Mouse (Mus musculus) granulocyte monocyte progenitor cell, adult 5-6 weeks (primary cell): ENCODE measurements around the gene Fcgbp. TPM values are rescaled to one million over a fixed set of nuclear protein-coding genes. Genes with fewer than 3 reads are reported as not detected.
"Not testable (repeated sequence)": the region's sequence is repeated elsewhere in the genome, so short reads cannot be mapped to it uniquely, and the experiment has no call there.

ENCODE experiments used
- ATAC-seq: replicated peaks from 2 replicates; pipeline ENCODE4 v1.8.0; 2016; ENCODE audit warnings: mild to moderate bottlenecking, moderate TSS enrichment, inconsistent platforms; ENCODE audit not compliant: poor library complexity, severe bottlenecking
- total RNA-seq, 2 experiments: library from RNA; stranded (forward) in 1 of 2; stranded (reverse) in 1 of 2; fragments of 200-712, 200-1000 nt in 1 of 2; fragments of >200 nt in 1 of 2; fragmentation: Nextera tagmentation in 1 of 2; gene quantifications; 2 replicates each; pipeline ENCODE4 v1.2.3; 2014 to 2017

The Fcgbp gene
- total RNA-seq, 2 experiments from 2014 or later: not detected

DNA sequence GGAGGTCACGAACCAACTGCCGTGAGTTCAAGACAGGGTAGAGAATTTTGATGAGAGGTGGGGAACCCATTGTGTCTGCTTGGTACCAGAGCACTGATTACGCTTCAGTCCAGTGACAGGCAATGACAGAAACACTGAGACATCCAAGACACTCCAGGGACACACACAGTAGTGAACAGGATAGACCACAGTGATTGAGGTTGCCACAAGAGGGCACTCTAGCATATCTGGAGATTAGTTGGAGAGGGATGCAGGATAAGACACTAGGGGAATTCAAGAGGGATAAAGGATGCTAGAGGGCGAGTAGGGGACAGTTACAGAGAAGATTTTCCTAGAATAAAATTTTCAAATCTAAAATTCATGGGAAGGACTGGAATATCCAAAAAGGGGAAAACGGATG is 66.6 kb downstream of the Fcgbp start:
- ATAC-seq: peak; percentile 65

DNA sequence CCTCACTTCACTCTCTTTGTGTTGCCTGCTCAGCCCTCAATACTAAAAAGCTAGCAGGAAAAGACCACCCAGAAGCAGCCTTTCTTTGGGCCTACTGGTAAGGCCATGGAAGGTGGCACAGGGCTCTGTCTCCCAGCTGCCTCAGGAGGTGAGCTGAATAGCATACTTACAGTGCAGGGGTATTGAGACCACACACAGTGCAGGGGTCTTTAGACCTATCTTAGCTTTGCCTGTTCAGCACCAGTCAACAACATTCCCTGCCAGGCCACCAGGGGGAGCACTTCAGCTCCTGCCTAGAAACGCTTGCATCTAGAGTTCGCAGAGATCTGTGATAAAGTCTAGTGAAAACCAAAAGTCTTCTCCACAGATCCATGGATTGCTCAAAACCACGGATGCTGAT is 77.2 kb downstream of the Fcgbp start:
- peak; percentile 60; the same call in 1 of the 2 replicates for ATAC-seq

DNA sequence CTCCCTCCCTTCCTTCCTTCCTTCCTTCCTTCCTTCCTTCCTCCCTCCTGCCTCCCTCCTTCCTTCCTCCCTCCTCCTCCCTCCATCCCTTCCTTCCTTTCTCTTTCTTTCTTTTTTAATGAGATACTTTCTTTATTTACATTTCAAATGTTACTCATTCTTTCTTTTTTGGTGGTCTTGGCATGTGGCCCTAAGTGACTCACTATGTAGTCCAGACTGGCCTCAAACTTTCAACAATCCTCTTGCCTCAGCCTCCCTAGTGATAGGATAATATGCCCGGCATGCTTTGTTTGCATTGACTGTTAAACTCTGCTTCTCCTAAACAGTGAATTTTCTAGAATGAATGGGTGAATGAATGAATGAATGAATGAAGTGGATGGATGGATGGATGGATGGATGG is 78.8 kb downstream of the Fcgbp start:
- ATAC-seq: no peak

DNA sequence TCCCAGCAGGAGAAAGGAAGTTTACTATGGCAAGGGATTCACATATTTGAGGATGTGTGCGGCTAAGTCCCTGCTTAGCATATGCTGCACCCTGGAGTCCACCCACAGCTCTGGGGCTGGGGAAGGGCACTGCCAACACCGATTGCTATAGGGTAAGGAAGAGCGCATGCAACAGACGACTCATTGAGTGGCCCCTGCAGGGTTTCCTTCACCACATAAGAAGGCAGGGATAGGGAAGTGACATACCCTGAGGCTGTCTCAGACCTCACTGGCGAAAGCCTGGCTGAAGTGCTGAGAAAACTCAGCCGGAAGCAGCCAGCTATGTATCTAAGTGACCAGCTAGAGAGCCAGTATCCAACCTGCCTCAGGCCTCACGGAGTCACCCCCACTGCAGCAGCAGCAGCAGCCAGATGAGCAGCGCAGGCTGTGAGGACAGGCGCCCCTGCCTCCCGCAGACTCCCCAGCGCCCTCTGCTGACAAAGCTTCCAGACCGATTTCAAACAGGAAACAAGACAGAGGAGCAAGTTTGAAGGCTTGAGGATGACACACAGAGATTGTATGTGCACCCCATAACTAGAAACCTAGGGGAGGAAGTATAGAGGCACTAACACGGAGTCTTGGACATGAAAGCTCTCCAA is 80.7 kb downstream of the Fcgbp start:
- ATAC-seq: peak; percentile 62

DNA sequence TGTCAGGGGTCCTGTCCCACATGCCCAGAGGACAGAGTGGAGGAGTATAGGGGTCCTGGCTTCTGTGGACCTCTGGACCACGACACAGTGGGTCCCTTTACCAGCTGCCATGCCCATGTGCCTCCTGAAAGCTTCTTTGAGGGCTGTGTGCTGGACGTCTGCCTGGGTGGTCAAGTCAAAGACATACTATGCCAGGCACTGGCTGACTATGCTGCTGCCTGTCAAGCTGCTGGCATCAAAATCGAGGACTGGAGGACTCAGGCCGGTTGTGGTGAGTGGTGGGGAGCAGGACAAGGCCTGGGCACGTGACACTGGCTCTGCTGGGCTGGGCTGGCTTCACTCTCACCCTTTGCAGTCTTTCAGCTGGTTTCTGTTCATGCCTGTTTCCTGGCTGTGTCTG is 82.6 kb downstream of the Fcgbp start:
- not testable (repeated sequence) for ATAC-seq

DNA sequence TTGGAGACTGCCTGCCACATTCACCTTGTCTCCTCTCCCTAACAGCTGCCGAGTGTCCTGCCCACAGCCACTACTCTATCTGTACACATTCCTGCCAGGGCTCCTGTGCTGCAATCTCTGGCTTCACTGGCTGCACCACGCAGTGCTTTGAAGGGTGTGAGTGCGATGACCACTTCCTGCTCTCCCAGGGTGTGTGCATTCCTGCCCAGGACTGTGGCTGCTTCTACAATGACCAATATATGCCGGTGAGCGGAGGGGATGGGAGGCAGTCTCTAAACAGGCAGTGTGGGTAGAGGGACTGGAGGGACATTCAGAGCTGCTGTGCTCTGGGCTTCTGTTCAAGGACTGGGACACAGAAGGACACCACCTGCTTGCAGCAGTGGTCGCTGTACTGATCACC is 88.3 kb downstream of the Fcgbp start:
- ATAC-seq: no peak; the same call in 1 of the 2 replicates

DNA sequence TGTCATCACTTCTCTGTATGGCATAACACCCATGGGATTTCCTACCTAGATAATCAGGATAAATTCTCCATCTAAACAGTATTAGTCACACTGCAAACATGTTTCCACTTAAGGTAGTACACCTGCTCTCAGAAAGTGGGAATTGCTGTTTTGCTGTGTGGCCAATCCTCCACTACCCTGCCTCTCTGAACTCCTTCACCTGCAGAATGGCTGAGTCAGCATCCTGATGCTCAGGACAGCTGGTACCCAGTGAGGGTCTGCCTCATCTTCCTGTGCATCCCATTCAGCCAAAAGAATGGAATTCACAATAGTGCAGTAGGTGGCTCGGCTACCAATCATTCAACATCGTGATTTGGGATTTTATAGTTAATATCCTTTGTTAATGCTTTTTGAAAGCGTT is 88.9 kb downstream of the Fcgbp start:
- no peak for ATAC-seq

DNA sequence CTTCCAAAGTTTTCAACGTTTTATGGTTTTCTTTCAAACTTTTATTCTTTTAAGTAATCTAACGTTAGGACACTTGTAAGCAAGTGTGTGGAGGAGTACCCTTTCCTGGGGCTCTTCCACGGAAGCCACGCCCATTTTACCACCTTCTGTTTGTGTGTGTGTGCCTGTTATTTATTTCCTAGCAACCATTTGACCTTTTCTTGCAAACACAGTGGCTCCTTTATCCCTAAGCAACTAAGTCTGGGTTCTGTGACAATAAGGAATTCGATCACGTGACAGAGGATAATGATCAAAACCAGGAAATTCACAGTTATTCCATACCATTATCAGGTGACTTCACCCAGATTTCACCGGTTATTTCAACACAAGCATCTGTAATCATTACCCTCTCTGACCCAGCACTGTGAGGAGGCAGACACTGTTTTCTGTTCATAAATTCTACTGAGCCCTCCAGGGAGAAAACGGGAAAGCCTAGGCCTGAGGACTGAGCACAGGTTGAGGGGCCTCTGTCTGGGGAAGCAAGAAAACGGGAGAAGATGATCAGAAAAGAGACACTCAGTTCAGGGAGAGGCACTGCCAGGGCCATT is 90.2 kb downstream of the Fcgbp start:
- no peak for ATAC-seq

DNA sequence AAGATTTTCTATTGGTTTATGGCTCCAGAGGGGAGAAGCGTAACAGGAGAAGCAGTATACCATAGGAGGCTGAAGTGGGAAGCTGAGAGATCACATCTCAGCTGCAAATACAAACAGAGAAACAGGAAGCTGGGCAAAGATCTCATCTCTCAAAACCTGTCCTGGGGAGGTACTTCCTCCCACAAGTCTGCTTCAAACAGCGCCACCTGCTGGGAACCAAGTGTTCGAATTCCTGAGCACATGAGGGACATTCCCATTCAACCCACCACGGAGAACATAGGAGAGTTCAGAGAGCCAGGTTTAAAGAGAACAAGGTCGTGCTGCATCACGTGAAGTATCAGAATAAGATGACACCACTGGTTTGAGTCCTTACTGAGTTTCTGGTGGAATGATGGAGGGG is 94.4 kb downstream of the Fcgbp start:
- no peak for ATAC-seq

DNA sequence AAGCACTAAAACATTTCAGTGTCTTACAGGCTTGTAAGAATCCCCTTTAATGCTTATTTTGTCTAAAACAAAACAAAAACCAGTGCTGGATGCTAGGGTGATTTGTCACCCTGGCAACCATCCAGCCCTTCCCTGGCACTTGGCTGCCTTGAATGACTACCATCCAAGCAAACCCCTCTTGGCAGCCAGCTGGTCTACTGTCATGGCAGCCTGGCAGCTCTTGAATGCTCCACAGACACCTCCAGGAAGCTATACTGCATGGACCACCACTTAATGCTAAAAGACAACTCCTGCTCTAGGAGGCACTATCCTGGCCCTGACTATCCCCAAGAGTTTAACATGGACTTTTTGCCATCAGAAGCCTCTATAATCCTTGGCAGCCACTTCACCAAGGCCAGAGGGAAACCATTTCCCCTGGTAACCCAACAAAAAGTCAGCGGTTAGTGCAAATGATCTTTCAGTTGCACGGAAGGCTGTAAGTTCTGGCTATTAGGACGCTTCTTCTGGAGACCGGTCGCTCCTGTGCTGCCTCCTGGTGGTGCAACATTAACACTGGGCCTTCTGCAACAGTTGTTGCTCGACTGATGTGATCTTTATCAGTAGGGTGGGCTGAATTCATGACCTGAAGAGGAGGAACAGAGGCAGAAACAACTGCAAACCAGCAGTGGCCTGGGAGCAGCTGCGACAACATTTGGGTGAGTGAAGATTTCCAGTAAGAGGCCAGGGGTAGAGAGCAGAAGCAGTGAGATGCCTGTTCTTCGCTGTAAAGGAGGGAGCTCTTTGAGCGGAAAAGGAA is 97.5 kb downstream of the Fcgbp start:
- ATAC-seq: peak; percentile 77

DNA sequence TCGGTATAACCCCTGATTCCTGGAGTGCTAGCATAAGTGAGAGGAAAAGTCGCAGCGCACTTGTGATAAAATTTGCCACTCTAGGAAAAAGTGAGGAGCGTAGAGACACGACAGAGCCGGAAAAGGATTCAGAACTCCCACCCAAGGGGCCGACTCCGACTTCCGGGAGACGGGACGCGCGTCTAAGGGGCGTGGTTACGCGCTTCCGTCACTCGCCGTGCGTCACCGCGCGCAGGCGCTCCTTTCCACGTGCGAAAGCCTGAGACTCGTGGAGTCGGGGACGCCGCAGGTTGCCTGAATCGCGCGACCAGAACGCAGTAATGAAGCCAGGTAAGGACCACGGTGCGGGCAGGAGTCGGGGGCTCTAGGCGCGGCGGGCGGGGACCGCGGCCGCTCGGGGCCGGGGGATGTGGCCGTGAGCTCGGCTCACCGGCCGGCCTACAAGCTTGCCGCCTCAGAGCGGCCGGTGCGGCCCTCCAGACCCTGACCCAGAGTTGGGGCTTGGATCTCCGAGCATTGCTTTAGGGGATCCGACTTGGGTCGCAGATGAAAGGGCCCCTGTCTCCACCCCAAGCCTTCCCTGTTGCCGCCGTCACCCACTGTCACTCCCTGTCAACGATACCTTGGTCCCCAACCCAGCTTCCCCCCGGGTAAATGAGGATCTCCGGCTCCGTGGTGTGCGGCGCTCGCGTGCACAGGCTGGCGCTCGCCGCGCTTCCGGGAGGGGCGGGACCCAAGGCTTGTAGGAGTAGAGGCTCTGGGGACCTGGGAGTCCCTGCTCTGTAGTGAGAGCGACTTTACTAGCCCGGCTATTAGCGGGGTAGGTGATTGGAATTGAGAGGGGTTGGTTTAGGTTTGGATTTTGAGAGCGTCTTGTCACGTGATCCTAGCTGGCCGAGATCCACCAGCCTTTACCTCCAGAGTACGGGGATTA is 98.7 kb downstream of the Fcgbp start, which contains the start of gene Fbl:
Fbl (plus strand) TSS at position 222 of the 934 bp plus-strand sequence.
- peak; percentile 84 for ATAC-seq

Other genes with a start within 250 kb of the Fcgbp start
- gene Zfp59, start 232.6 kb upstream of the Fcgbp start, total RNA-seq (2014; fragmentation: Nextera tagmentation): 0.88 and 3.9 TPM in 2 replicates
- gene Zfp59, start 232.6 kb upstream of the Fcgbp start, total RNA-seq (2017): 7.4 and 8.9 TPM in 2 replicates
- 4.7 and 9.4 TPM in 2 replicates for gene Zfp607a, start 213.7 kb upstream of the Fcgbp start, total RNA-seq (2014; fragmentation: Nextera tagmentation)
- 6.1 and 13.1 TPM in 2 replicates for gene Zfp607a, start 213.7 kb upstream of the Fcgbp start, total RNA-seq (2017)
- gene Zfp974, start 141.8 kb upstream of the Fcgbp start, total RNA-seq (2014; fragmentation: Nextera tagmentation): 2.0 and 5.7 TPM in 2 replicates
- 0.36 and 5.4 TPM in 2 replicates for gene Zfp974, start 141.8 kb upstream of the Fcgbp start, total RNA-seq (2017)
- gene Zfp780b, start 92.1 kb upstream of the Fcgbp start, total RNA-seq (2014; fragmentation: Nextera tagmentation): 17.2 and 18.2 TPM in 2 replicates
- 7.8 and 12.0 TPM in 2 replicates for gene Zfp780b, start 92.1 kb upstream of the Fcgbp start, total RNA-seq (2017)
- gene Zfp850, start 57.1 kb upstream of the Fcgbp start, total RNA-seq (2014; fragmentation: Nextera tagmentation): 3.1 and 4.8 TPM in 2 replicates
- gene Zfp850, start 57.1 kb upstream of the Fcgbp start, total RNA-seq (2017): 11.9 and 12.2 TPM in 2 replicates
- 151 and 161 TPM in 2 replicates for gene Psmc4, start 21.1 kb upstream of the Fcgbp start, total RNA-seq (2014; fragmentation: Nextera tagmentation)
- 165 and 198 TPM in 2 replicates for gene Psmc4, start 21.1 kb upstream of the Fcgbp start, total RNA-seq (2017)
- not detected in 2 replicates for gene 9530053A07Rik, start 58.2 kb downstream of the Fcgbp start, total RNA-seq (2014; fragmentation: Nextera tagmentation)
- gene 9530053A07Rik, start 58.2 kb downstream of the Fcgbp start, total RNA-seq (2017): not detected in 2 replicates
- gene Fbl, start 98.5 kb downstream of the Fcgbp start, total RNA-seq (2014; fragmentation: Nextera tagmentation): 226 and 268 TPM in 2 replicates
- gene Fbl, start 98.5 kb downstream of the Fcgbp start, total RNA-seq (2017): 234 and 267 TPM in 2 replicates
- 1.2 and 4.1 TPM in 2 replicates for gene Dyrk1b, start 108.2 kb downstream of the Fcgbp start, total RNA-seq (2014; fragmentation: Nextera tagmentation)
- 2.3 and 3.2 TPM in 2 replicates for gene Dyrk1b, start 108.2 kb downstream of the Fcgbp start, total RNA-seq (2017)
- gene Eid2, start 196.6 kb downstream of the Fcgbp start, total RNA-seq (2014; fragmentation: Nextera tagmentation): 1.2 and 2.3 TPM in 2 replicates
- 2.0 and 2.8 TPM in 2 replicates for gene Eid2, start 196.6 kb downstream of the Fcgbp start, total RNA-seq (2017)
- gene Eid2b, start 206.5 kb downstream of the Fcgbp start, total RNA-seq (2014; fragmentation: Nextera tagmentation): 1.2 and 2.1 TPM in 2 replicates
- 1.6 and 1.9 TPM in 2 replicates for gene Eid2b, start 206.5 kb downstream of the Fcgbp start, total RNA-seq (2017)
- not detected in 2 replicates for gene Selenov, start 219.9 kb downstream of the Fcgbp start, total RNA-seq (2014; fragmentation: Nextera tagmentation)
- not detected in 2 replicates for gene Selenov, start 219.9 kb downstream of the Fcgbp start, total RNA-seq (2017)
- gene Dll3, start 231.0 kb downstream of the Fcgbp start, total RNA-seq (2014; fragmentation: Nextera tagmentation): not detected in 2 replicates
- gene Dll3, start 231.0 kb downstream of the Fcgbp start, total RNA-seq (2017): 0.10 TPM in 1 of 2 replicates, not detected in the other
- gene Timm50, start 240.8 kb downstream of the Fcgbp start, total RNA-seq (2014; fragmentation: Nextera tagmentation): 60.1 and 83.1 TPM in 2 replicates
- 45.8 and 47.7 TPM in 2 replicates for gene Timm50, start 240.8 kb downstream of the Fcgbp start, total RNA-seq (2017)